Mouse (Mus musculus) forebrain, postnatal 0 days (tissue): ENCODE results near the gene Macf1. TPM values are rescaled to one million over a fixed set of nuclear protein-coding genes. Genes with fewer than 3 reads are reported as not detected.

Experiments
- ATAC-seq: fragments of 200-750 bp; cut with Nextera tagmentation; 2 replicates; pipeline ENCODE4 v1.8.0; 2017; ENCODE audit warnings: mild to moderate bottlenecking, moderate library complexity
- DNase-seq: peaks from one replicate; pipeline ENCODE4 v3.0.0-alpha.2; 2015
- H3K27ac ChIP-seq: fragments of 300-500 bp; sonication (generic); 2 replicates; pipeline ENCODE4 v1.5.1; 2014; ENCODE audit warnings: low read depth, mild to moderate bottlenecking, antibody characterized with exemption, low read length, moderate library complexity, mixed read lengths
- H3K27me3 ChIP-seq: fragments of 300-500 bp; sonication (generic); 2 replicates; pipeline ENCODE4 v1.6.1; 2014; ENCODE audit warnings: mild to moderate bottlenecking, low read length, mixed read lengths; ENCODE audit not compliant: insufficient read depth
- H3K36me3 ChIP-seq: fragments of 300-500 bp; sonication (generic); 2 replicates; pipeline ENCODE4 v1.6.1; 2014; ENCODE audit warnings: mild to moderate bottlenecking, moderate library complexity; ENCODE audit not compliant: insufficient read depth
- H3K4me1 ChIP-seq: fragments of 300-500 bp; sonication (generic); 2 replicates; pipeline ENCODE4 v1.6.1; 2014; ENCODE audit warnings: antibody characterized with exemption; ENCODE audit not compliant: insufficient read depth
- H3K4me2 ChIP-seq: fragments of 300-500 bp; sonication (generic); 2 replicates; pipeline ENCODE4 v1.6.1; 2014; ENCODE audit warnings: low read depth, mild to moderate bottlenecking, moderate library complexity
- H3K4me3 ChIP-seq: fragments of 300-500 bp; sonication (generic); 2 replicates; pipeline ENCODE4 v1.5.1; 2014; ENCODE audit warnings: low read depth, low read length, mixed read lengths
- H3K9ac ChIP-seq: fragments of 300-500 bp; sonication (generic); 2 replicates; pipeline ENCODE4 v1.6.1; 2014; ENCODE audit warnings: mild to moderate bottlenecking
- H3K9me3 ChIP-seq: fragments of 300-500 bp; sonication (generic); 2 replicates; pipeline ENCODE4 v1.6.1; 2016; ENCODE audit warnings: low read length
- CTCF ChIP-seq: sonication (generic); IDR thresholded peaks from 2 replicates; pipeline ENCODE4 v1.5.1; 2016; ENCODE audit warnings: antibody characterized with exemption, control low read depth, low read depth
- WGBS: fragments of 180-500 bp; shearing (Covaris S2); extraction: QIAGEN DNeasy Blood & Tissue Kit; methylation state at CpG from one replicate; pipeline ENCODE4 v1.1.7; 2014; 5-methylcytosine and 5-hydroxymethylcytosine counted together
- polyA plus RNA-seq: library from polyadenylated mRNA; unstranded; fragments of >200 nt; fragmentation: Nextera tagmentation; extraction: Ambion mirVana; gene quantifications from 2 replicates; pipeline ENCODE4 v1.2.1, GENCODE M21; 2015
- total RNA-seq: library from RNA; depleted of rRNA; stranded (reverse); fragments of >200 nt; gene quantifications from 2 replicates; pipeline ENCODE4 v1.2.3, GENCODE M21; 2014

The Macf1 gene
- total and polyA plus RNA-seq, 2 experiments from 2014 or later: 58.2 to 345 TPM

- WGBS: 51% methylated on average over 3 of the region's 3 CpGs
Observed at GRCm38 (mm10) chr4:123433171-123433570, 251.0 kb downstream of the Macf1 start.

GRCm38 (mm10) chr4:123431936-123432335 lies 252.2 kb downstream of the Macf1 start:
- no peak for TF ChIP-seq CTCF
- no peaks in the 10 kb centered on the region for H3K27me3 ChIP-seq
- 80% methylated on average over 12 of the region's 12 CpGs for WGBS
- H3K27ac ChIP-seq: no peak overlapping the region
- peaks cover 43% of the 10 kb centered on the region for H3K36me3 ChIP-seq
- no peak overlapping the region for H3K9ac ChIP-seq
- ATAC-seq (no peak), DNase-seq (no peak)
- H3K9me3 ChIP-seq: no peaks in the 10 kb centered on the region
- H3K4me3 ChIP-seq: no peak overlapping the region
- no peaks in the 10 kb centered on the region for H3K4me1 ChIP-seq
- no peak overlapping the region for H3K4me2 ChIP-seq

More at GRCm38 (mm10) chr4:123433171-123433570, 251.0 kb downstream of the Macf1 start:
- Histone ChIP-seq H3K36me3 (peaks cover 43% of the 10 kb centered on the region), H3K9me3 (no peaks in the 10 kb centered on the region), H3K4me1 (no peaks in the 10 kb centered on the region), H3K4me3 (no peak overlapping the region), H3K27me3 (no peaks in the 10 kb centered on the region), H3K4me2 (no peak overlapping the region), H3K27ac (no peak overlapping the region), H3K9ac (no peak overlapping the region)
- no peak for DNase-seq
- ATAC-seq: no peak
- TF ChIP-seq CTCF: no peak

GRCm38 (mm10) chr4:123427900-123428684 lies 256.1 kb downstream of the Macf1 start:
- Histone ChIP-seq H3K36me3 (peaks cover 19% of the 10 kb centered on the region), H3K9me3 (no peaks in the 10 kb centered on the region), H3K4me2 (no peak overlapping the region), H3K9ac (no peak overlapping the region), H3K4me1 (no peaks in the 10 kb centered on the region), H3K4me3 (no peak overlapping the region), H3K27ac (no peak overlapping the region), H3K27me3 (no peaks in the 10 kb centered on the region)
- ATAC-seq (no peak), DNase-seq (no peak)
- TF ChIP-seq CTCF: no peak
- WGBS: 89% methylated on average over 5 of the region's 5 CpGs

- no peak for DNase-seq
- no peak for ATAC-seq
- H3K36me3 ChIP-seq: peaks cover 12% of the 10 kb centered on the region
- H3K27me3 ChIP-seq: no peaks in the 10 kb centered on the region
- WGBS: 84% methylated on average over 9 of the region's 9 CpGs
- H3K4me3 ChIP-seq: no peak overlapping the region
- H3K9ac ChIP-seq: no peak overlapping the region
- no peak for TF ChIP-seq CTCF
- no peak overlapping the region for H3K27ac ChIP-seq
- no peaks in the 10 kb centered on the region for H3K9me3 ChIP-seq
- H3K4me2 ChIP-seq: no peak overlapping the region
- no peaks in the 10 kb centered on the region for H3K4me1 ChIP-seq
Observed at GRCm38 (mm10) chr4:123427271-123427899, 256.8 kb downstream of the Macf1 start.

GRCm38 (mm10) chr4:123426429-123427080 lies 257.6 kb downstream of the Macf1 start:
- Histone ChIP-seq H3K27me3 (no peaks in the 10 kb centered on the region), H3K4me3 (no peak overlapping the region), H3K27ac (no peak overlapping the region), H3K36me3 (peaks cover 5% of the 10 kb centered on the region; the same call in 1 of the 2 replicates), H3K9me3 (no peaks in the 10 kb centered on the region), H3K4me1 (no peaks in the 10 kb centered on the region), H3K4me2 (no peak overlapping the region), H3K9ac (no peak overlapping the region)
- ATAC-seq (no peak), DNase-seq (no peak)
- 79% methylated on average over 10 of the region's 10 CpGs for WGBS
- TF ChIP-seq CTCF: no peak

GRCm38 (mm10) chr4:123425672-123426272 lies 258.4 kb downstream of the Macf1 start:
- Histone ChIP-seq H3K4me3 (no peak overlapping the region), H3K36me3 (no peaks in the 10 kb centered on the region), H3K4me1 (no peaks in the 10 kb centered on the region), H3K9me3 (no peaks in the 10 kb centered on the region), H3K9ac (no peak overlapping the region), H3K27ac (no peak overlapping the region), H3K4me2 (no peak overlapping the region), H3K27me3 (no peaks in the 10 kb centered on the region)
- no peak for TF ChIP-seq CTCF
- 77% methylated on average over 1 of the region's 1 CpGs for WGBS
- ATAC-seq (no peak), DNase-seq (no peak)
